Mouse (Mus musculus) splenic B cell, adult 2 months (primary cell): Measurements from ENCODE around the gene Hk2.

Experiments used
- DNase-seq: peaks from one replicate; pipeline ENCODE4 v3.0.0-alpha.2; 2011; ENCODE audit warnings: low read depth, low spot score
- H3K27me3 ChIP-seq: 2 replicates; pipeline ENCODE4 v1.6.1; 2012; ENCODE audit warnings: mild to moderate bottlenecking, low read length, moderate library complexity, mixed read lengths; ENCODE audit not compliant: control insufficient read depth, poor library complexity, insufficient read depth, severe bottlenecking
- H3K36me3 ChIP-seq: 2 replicates; pipeline ENCODE4 v1.6.1; 2012; ENCODE audit warnings: mild to moderate bottlenecking, low read length, moderate library complexity, mixed read lengths; ENCODE audit not compliant: control insufficient read depth, poor library complexity, insufficient read depth, severe bottlenecking

The Hk2 gene

DNA sequence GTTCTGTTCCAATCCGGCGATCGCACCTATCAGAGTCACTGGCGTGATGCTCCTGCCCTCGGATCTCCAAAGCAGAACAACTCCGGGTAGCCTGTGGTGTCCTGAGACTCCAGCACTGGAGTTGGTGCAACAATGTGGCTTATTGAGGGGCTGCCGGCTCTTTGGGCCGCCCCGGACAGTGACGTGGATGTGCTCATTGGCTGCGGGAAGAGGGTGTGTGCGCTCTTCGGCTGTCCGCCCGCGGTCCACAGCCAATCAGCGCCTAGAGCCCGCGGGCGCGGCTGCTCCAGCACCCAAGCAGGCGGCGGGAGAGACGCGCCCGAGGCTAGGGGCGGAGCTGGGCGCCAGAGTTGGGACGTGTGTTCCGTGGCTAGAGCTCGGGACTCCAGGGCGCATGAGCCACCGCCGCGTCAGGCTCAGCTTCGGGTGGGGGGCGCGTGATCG lies at the start of gene Hk2:
Gene Hk2 (minus strand): TSS at position 134 of the 444 bp plus-strand sequence.
- DNase-seq, result peak; percentile 87
- H3K27me3 ChIP-seq, result no peaks in the 10 kb centered on the region
- no peaks in the 10 kb centered on the region for H3K36me3 ChIP-seq

GRCm38 (mm10) chr6:82821758-82822253 lies 47.6 kb upstream of the Hk2 start:
- no peak for DNase-seq
- H3K27me3 ChIP-seq, result no peaks in the 10 kb centered on the region
- no peaks in the 10 kb centered on the region for H3K36me3 ChIP-seq

DNA sequence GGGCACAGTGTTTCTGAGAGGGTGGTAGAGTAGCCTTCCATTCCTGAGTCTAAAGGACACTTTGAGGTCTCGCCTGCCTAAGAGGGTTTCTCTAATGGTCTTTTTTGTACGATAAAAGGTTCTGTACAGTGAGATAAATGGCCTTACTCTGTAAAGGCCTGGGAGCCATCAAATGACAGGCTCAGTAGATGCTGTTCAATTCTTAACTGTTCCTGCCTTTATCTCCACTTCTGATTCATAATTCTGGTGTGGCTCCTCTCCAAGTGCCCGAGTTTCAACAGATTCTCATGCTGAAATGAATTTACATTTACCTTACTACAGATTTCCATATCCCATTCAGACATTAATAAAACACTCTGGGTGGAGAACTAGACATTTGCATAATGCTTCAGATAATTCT lies 46.5 kb upstream of the Hk2 start:
- no peak for DNase-seq
- Histone ChIP-seq H3K27me3 (no peaks in the 10 kb centered on the region), H3K36me3 (no peaks in the 10 kb centered on the region)

- H3K27me3 ChIP-seq, result no peaks in the 10 kb centered on the region
- DNase-seq, result no peak
- H3K36me3 ChIP-seq, result no peaks in the 10 kb centered on the region
These were observed 40.6 kb upstream of the Hk2 start for GRCm38 (mm10) chr6:82814821-82815220.

DNA sequence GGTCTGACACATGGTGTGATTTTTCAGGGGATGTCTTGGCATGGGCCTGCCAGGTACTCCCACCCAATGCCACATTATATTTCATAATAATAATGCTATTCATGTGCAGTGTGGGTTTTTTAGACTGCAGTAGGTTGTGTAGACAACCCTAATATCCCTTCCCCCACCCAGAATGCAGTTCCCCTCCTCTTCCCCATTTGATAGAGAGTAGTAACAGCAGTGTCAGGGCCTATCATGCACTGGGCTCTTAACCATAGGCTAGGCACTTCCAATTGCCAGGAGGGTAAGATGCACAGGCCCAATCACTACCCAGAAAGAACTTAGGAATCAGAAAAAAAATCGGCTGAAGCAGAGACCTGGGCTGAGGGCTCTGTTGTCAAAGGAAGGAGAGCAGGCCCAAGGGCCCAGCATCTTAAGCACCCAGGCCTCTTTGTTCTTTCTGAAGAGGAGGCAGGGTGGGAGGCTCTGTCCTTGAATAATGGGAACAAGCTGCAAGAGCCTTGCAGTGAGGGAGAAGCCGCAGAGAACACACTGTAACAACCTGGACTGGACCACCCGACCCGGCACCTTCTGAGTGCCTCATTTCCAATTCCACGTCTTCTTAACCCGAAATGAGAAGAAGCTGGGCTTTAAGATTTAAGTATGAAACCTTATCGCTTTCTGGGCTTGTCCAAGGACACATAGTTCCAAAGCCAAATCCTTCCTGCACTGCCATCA lies 33.9 kb upstream of the Hk2 start:
- H3K36me3 ChIP-seq, result no peaks in the 10 kb centered on the region
- no peaks in the 10 kb centered on the region for H3K27me3 ChIP-seq
- DNase-seq, result no peak

DNA sequence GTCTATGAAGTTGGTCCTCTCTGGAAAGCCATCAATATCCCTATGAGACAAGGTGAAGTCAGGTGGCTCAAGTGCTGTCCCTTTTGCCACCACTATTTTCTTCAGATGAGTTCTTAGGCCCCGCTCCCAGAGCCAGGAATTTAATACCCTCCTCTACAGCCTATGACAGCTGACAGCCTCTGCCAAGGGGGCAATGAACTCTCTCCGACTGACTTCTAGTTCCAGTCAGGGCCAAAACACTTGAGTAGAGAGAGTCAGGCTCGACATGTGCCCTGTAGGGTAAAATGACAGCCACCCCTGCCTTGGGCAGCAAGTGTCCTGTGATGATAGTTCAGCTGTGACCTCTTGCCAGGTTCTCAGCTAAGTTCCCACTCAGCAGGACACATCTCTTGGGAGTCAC lies 32.7 kb upstream of the Hk2 start:
- Histone ChIP-seq H3K36me3 (no peaks in the 10 kb centered on the region), H3K27me3 (no peaks in the 10 kb centered on the region)
- DNase-seq, result no peak

DNA sequence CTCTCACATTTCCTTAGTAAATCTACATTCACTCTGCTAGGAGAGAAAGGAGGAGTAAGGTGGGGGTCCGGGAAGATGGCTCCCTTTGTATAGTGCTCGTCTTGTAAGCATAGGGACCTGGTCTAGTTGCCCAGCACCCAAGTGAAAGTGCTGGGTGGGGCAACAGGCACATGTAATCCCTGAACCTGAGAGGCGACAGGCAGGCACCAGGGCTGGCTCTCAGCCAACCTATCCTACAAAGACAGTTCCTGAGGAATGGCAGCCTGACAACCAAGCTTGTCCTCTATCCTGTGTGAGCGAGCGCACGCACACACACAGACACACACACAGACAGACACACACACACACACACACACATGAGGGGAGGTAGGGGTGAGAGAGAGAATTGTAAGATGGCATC lies 32.2 kb upstream of the Hk2 start:
- Histone ChIP-seq H3K36me3 (no peaks in the 10 kb centered on the region), H3K27me3 (no peaks in the 10 kb centered on the region)
- no peak for DNase-seq

- DNase-seq, result no peak
- Histone ChIP-seq H3K27me3 (no peaks in the 10 kb centered on the region), H3K36me3 (no peaks in the 10 kb centered on the region)
These were observed 31.6 kb upstream of the Hk2 start for GRCm38 (mm10) chr6:82805894-82806293.

- DNase-seq, result no peak
- Histone ChIP-seq H3K27me3 (no peaks in the 10 kb centered on the region), H3K36me3 (no peaks in the 10 kb centered on the region)
These were observed 30.7 kb upstream of the Hk2 start for GRCm38 (mm10) chr6:82804984-82805383.

DNA sequence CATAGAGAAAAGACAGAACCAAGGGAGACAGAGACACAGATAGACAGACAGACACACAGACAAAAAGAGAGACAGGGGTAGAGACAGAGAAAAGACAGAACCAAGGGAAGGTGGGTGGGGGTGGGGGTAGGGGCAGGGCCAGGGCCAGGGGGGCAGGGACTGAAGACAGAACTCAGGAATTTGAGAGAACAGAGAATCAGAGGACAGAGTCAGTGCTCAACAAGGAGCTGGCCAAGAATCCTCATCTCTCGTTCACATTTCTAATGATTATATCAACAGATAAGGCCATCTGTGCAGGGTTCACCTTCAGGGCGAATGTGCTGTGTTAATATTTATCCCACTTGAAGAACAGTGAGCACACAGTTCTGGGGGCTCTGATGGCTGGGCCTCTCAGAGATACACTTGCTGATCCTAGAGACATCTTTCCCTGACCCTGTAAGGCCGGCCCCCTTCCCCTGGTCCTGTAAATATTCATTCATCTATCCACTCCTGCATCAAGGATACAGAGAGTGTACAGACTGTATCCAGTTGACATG lies 24.0 kb upstream of the Hk2 start:
- DNase-seq, result no peak
- Histone ChIP-seq H3K36me3 (no peaks in the 10 kb centered on the region), H3K27me3 (no peaks in the 10 kb centered on the region)

- no peak for DNase-seq
- no peaks in the 10 kb centered on the region for H3K36me3 ChIP-seq
- H3K27me3 ChIP-seq, result no peaks in the 10 kb centered on the region
These were observed 23.1 kb upstream of the Hk2 start for GRCm38 (mm10) chr6:82797300-82797839.

DNA sequence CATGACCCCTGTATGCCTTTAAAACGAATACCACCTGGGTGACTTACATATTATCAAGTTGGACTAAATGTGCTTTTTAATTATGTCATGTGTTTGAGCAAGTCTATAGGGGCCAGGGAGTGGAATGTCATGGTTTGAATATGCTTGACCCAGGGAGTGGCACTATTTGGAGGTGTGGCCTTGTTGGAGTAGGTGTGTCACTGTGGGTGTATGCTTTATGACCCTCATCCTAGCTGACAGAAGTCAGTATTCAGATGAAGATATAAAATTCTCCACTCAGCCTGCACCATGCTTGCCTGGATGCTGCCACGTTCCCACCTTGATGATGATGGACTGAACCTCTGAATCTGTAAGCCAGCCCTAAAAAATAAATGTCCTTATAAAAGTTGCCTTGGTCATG lies 16.6 kb upstream of the Hk2 start:
- H3K36me3 ChIP-seq, result no peaks in the 10 kb centered on the region
- DNase-seq, result no peak
- H3K27me3 ChIP-seq, result no peaks in the 10 kb centered on the region

DNA sequence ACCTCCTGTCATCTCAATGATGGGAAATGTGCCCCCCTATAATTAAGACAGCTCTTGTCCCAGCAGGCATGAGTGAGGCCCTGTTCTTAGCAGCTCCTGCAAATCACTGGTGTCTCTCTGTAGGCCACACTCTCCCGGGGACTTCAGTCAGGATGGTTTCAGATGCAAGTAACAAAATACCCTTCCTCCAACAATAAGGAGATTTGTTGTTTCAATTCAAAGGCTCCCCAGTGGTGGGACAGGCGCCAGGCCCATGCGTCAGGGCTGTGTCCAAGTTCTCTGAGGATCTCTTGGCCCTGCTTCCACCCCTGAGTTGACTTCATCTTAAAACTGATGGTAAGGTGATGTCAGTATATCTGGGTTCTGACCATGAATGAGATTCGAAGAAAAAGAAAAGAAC lies 9.7 kb upstream of the Hk2 start:
- DNase-seq, result no peak
- Histone ChIP-seq H3K27me3 (no peaks in the 10 kb centered on the region), H3K36me3 (no peaks in the 10 kb centered on the region)

GRCm38 (mm10) chr6:82780802-82781393 lies 6.6 kb upstream of the Hk2 start:
- DNase-seq, result peak; percentile 58
- Histone ChIP-seq H3K36me3 (no peaks in the 10 kb centered on the region), H3K27me3 (no peaks in the 10 kb centered on the region)

DNA sequence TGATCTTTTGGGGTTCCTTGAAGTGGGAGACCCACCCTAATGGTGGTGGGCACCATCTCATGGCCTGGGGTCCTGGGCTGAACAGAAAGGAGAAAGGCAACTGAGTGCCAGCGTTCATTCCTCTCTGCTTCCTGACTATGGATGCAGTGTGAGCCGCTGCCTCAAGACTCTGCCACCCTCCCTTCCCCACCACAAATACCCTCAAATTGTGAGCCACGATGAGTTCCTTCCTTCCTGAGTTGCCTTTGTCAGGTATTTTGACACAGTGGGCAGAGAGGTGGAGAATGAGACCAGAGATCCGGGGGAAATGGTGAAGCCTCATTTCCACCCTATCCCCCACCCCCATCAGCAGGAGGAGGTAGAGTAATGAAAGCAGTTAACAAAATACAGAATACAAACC lies 6.1 kb upstream of the Hk2 start:
- Histone ChIP-seq H3K27me3 (no peaks in the 10 kb centered on the region), H3K36me3 (no peaks in the 10 kb centered on the region)
- DNase-seq, result no peak
